Mouse (Mus musculus): ENCODE data around the gene Kcnmb2.

- TF ChIP-seq CTCF (IDR thresholded peaks at IDR 0.05; ENCODE audit: insufficient read depth, low read length): no peak
- TF ChIP-seq POLR2A (IDR thresholded peaks at IDR 0.05; ENCODE audit: borderline replicate concordance, extremely low read depth, low read depth, low read length): no peak
These were observed 52.7 kb downstream of the Kcnmb2 start for GRCm38 (mm10) chr3:31955004-31955403.
